In the genomic region with DNA sequence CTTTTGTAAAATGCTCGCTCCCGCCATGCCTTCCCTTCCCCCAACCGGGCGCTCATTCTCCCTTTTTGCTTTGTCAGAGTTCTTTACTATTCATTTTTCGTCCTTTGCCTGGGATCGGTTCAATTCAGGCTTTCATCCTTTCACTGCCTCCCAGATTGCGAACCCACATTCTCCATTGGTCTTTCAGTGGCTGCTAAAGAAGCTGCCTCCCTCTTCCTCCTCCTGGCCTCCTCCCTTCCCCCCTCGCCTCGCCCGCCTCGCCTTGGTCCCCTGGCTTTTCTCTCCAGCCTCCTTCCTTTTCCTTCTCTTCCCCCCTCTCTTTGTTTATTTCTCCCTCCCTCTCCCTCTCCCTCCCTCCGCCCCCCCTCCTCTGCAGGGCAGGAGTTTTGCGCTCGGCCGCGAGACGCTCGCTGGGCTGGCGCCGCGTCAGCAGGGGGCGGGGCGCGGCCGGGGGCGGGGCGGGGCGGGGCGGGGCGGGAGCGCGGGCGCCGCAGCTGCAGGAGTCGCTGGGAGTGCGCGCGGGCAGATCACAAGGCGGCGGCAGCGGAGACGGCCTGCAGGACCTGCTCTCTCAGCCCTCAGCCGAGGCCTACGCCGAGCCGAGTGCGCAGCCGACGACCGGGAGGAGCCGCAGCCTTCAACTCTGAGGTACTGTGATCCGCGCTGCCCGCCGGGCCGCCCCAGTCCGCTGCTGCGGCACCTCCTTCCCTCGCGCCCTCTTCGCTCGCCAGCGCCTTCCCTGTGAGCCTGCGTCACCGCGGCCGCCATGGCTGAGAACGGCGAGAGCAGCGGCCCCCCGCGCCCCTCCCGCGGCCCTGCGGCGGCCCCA, we compare ENCODE assay signal across 8 mouse cellular contexts. TPM values are rescaled to one million over a fixed set of nuclear protein-coding genes. Genes with fewer than 3 reads are reported as not detected.
DNase-seq lines count a peak whose midpoint lies in the region; ATAC-seq and TF ChIP-seq lines count a peak whose summit lies in the region.

A gene (plus strand): TSS at position 540 of the 829 bp plus-strand sequence.

- H3K36me3 ChIP-seq in lung, embryonic 14.5 days (ENCODE audit: insufficient read depth), result no peaks in the 10 kb centered on the region

- 14% methylated on average over 59 of the region's 76 CpGs for WGBS in lung, embryonic 14.5 days

- H3K27ac ChIP-seq in lung, embryonic 14.5 days (ENCODE audit: low read depth), result peak within 1 kb of the TSS; percentile 92

- peak within 1 kb of the TSS; percentile 76 for H3K9ac ChIP-seq in lung, embryonic 14.5 days

- peak within 1 kb of the TSS; percentile 60 for H3K4me3 ChIP-seq in lung, embryonic 14.5 days (ENCODE audit: low read depth, low read length)

- no peaks in the 10 kb centered on the region for H3K9me3 ChIP-seq in lung, embryonic 14.5 days (ENCODE audit: low read depth, low read length)

- H3K4me2 ChIP-seq in lung, embryonic 14.5 days, result peak within 1 kb of the TSS; percentile 71

- H3K27me3 ChIP-seq in lung, embryonic 14.5 days (ENCODE audit: insufficient read depth, low read length), result no peaks in the 10 kb centered on the region

- no peaks in the 10 kb centered on the region for H3K4me1 ChIP-seq in lung, embryonic 14.5 days (ENCODE audit: insufficient read depth)

- ATAC-seq in lung, embryonic 14.5 days (ENCODE audit: insufficient read depth), result peak; percentile 94
- ATAC-seq in neutrophil, adult 5-6 weeks (ENCODE audit: extremely low read depth, insufficient number of reproducible peaks, low FRiP score, poor library complexity, severe bottlenecking), result peak; percentile 84

- DNase-seq in MEL-GATA-1-ER (ENCODE audit: extremely low read depth, low read depth), result peak; percentile 67
- peak; percentile 75 for DNase-seq in cerebellum, adult 8-10 months
- DNase-seq in forelimb bud, embryonic 11.5 days (ENCODE audit: low read depth, low spot score), result peak; percentile 80
- DNase-seq in heart, postnatal 4 days, result peak; percentile 77
- DNase-seq in layer of hippocampus, adult 8-10 months (ENCODE audit: low spot score in 2 of 2), result peak; percentile 60 to 71
- DNase-seq in lung, embryonic 14.5 days, result peak; percentile 79
- DNase-seq in testis, postnatal 14 days (ENCODE audit: low spot score), result peak; percentile 83

- TF ChIP-seq CTCF in lung, embryonic 14.5 days (IDR thresholded peaks at IDR 0.05; ENCODE audit: low read depth), result no peak

RNA-seq across cellular contexts. Expression of the gene that starts here (rescaled TPM):
- total RNA-seq in heart, postnatal 4 days (2021), result 10 to 100 TPM; 38.0 to 39.2 TPM
- total RNA-seq in layer of hippocampus, adult 8-10 months (2022), result 100 to 1,000 TPM; 207 to 230 (median 212) TPM
- polyA plus RNA-seq in lung, embryonic 14.5 days (2014; fragmentation: Nextera tagmentation; extraction: Ambion mirVana), result 35.0 and 35.2 TPM in 2 replicates
- total RNA-seq in neutrophil, adult 5-6 weeks (2017), result 3.3 and 6.4 TPM in 2 replicates

Comparison
In these comparisons a context has a peak if more than half of its experiments do, and no peak if none do; other contexts are left out.
1. Peak in every context shown above with its lines: DNase-seq, ATAC-seq, H3K4me3 ChIP-seq and H3K27ac ChIP-seq.
2. RNA of the gene that starts here (total RNA-seq): 207 to 230 TPM in layer of hippocampus, adult 8-10 months; 38.0 to 39.2 TPM in heart, postnatal 4 days and 3.3 to 6.4 TPM in neutrophil, adult 5-6 weeks; every median in the first group is over 4 times any median in the second.